Mouse (Mus musculus) bone marrow, adult 2 months (tissue): ENCODE measurements at regions not wholly inside any gene's neighbourhood (a gene's known extent, or its start where the extent isn't known, plus 50 kb on each side); places are given as distances from the start of the nearest gene placed in this dataset.

Experiments used
- H3K27ac ChIP-seq: fragments of 200-500 bp; 2 replicates; pipeline ENCODE4 v1.5.1; 2012; ENCODE audit warnings: low read depth, mild to moderate bottlenecking, control low read depth, inconsistent platforms, low read length; ENCODE audit not compliant: control insufficient read depth, poor library complexity, insufficient read depth
- H3K4me1 ChIP-seq: fragments of 200-500 bp; 2 replicates; pipeline ENCODE4 v1.6.1; 2011; ENCODE audit warnings: low read length; ENCODE audit not compliant: control insufficient read depth, insufficient read depth
- H3K4me3 ChIP-seq: fragments of 200-500 bp; replicated peaks from 2 replicates; pipeline ENCODE3; 2011; ENCODE audit warnings: mild to moderate bottlenecking, low read depth, low read length, control low read depth; ENCODE audit not compliant: control insufficient read depth
- CTCF ChIP-seq: fragments of 200-500 bp; IDR thresholded peaks from 2 replicates; pipeline ENCODE4 v1.5.1; 2011; ENCODE audit warnings: low read length, control low read depth; ENCODE audit not compliant: control insufficient read depth, insufficient read depth
- POLR2A ChIP-seq: fragments of 200-500 bp; IDR thresholded peaks from 2 replicates; pipeline ENCODE4 v1.6.1; 2011; ENCODE audit warnings: low read depth, mild to moderate bottlenecking, control low read depth, low read length, borderline replicate concordance; ENCODE audit not compliant: control insufficient read depth
- WGBS: fragments of 180-500 bp; shearing (Covaris S2); methylation state at CpG from one replicate; pipeline ENCODE4 v1.1.7; 2018; 5-methylcytosine and 5-hydroxymethylcytosine counted together

GRCm38 (mm10) chr3:31435204-31435963, 125.2 kb upstream of the Slc7a14 start:
- no peak overlapping the region for H3K4me3 ChIP-seq
- WGBS: 64% methylated on average over 3 of the region's 3 CpGs
- no peak for TF ChIP-seq CTCF
- TF ChIP-seq POLR2A: no peak
- H3K27ac ChIP-seq: no peak overlapping the region
- H3K4me1 ChIP-seq: no peaks in the 10 kb centered on the region

- H3K4me1 ChIP-seq: no peaks in the 10 kb centered on the region
- no peak overlapping the region for H3K4me3 ChIP-seq
- no peak for TF ChIP-seq CTCF
- 74% methylated on average over 9 of the region's 9 CpGs for WGBS
- no peak overlapping the region for H3K27ac ChIP-seq
Observed at GRCm38 (mm10) chr3:31433201-31433600, 123.0 kb upstream of the Slc7a14 start.

GRCm38 (mm10) chr3:31423517-31423916, 113.3 kb upstream of the Slc7a14 start:
- Histone ChIP-seq H3K4me1 (no peaks in the 10 kb centered on the region), H3K27ac (no peak overlapping the region), H3K4me3 (no peak overlapping the region)
- TF ChIP-seq CTCF (no peak), POLR2A (no peak)
- WGBS: 79% methylated on average over 14 of the region's 14 CpGs

- Histone ChIP-seq H3K4me1 (no peaks in the 10 kb centered on the region), H3K4me3 (no peak overlapping the region), H3K27ac (no peak overlapping the region)
- TF ChIP-seq CTCF (no peak), POLR2A (no peak)
- 67% methylated on average over 4 of the region's 4 CpGs for WGBS
Observed at GRCm38 (mm10) chr3:31408802-31409201, 98.6 kb upstream of the Slc7a14 start.

- WGBS: 61% methylated on average over 1 of the region's 1 CpGs
- H3K27ac ChIP-seq: no peak overlapping the region
- no peak for TF ChIP-seq POLR2A
- no peak for TF ChIP-seq CTCF
- no peak overlapping the region for H3K4me3 ChIP-seq
- H3K4me1 ChIP-seq: no peaks in the 10 kb centered on the region
Observed at GRCm38 (mm10) chr3:31405880-31406279, 95.7 kb upstream of the Slc7a14 start.

- TF ChIP-seq CTCF: no peak
- TF ChIP-seq POLR2A: no peak
- Histone ChIP-seq H3K4me1 (no peaks in the 10 kb centered on the region), H3K27ac (no peak overlapping the region), H3K4me3 (no peak overlapping the region)
- 78% methylated on average over 2 of the region's 2 CpGs for WGBS
Observed at GRCm38 (mm10) chr3:31399136-31399535, 89.0 kb upstream of the Slc7a14 start.

GRCm38 (mm10) chr3:31394533-31394932, 84.4 kb upstream of the Slc7a14 start:
- H3K4me1 ChIP-seq: no peaks in the 10 kb centered on the region; the same call in 1 of the 2 replicates
- no peak overlapping the region for H3K27ac ChIP-seq
- WGBS: 78% methylated on average over 4 of the region's 4 CpGs
- TF ChIP-seq POLR2A: no peak
- TF ChIP-seq CTCF: no peak
- no peak overlapping the region for H3K4me3 ChIP-seq

GRCm38 (mm10) chr3:31389955-31390354, 79.8 kb upstream of the Slc7a14 start:
- peak overlapping the region; percentile 59; the same call in 1 of the 2 replicates for H3K27ac ChIP-seq
- TF ChIP-seq CTCF: no peak
- TF ChIP-seq POLR2A: no peak
- H3K4me1 ChIP-seq: no peaks in the 10 kb centered on the region; the same call in 1 of the 2 replicates
- 17% methylated on average over 2 of the region's 2 CpGs for WGBS
- no peak overlapping the region for H3K4me3 ChIP-seq

GRCm38 (mm10) chr3:31375678-31376077, 65.5 kb upstream of the Slc7a14 start:
- WGBS: 67% methylated on average over 3 of the region's 3 CpGs
- H3K4me1 ChIP-seq: no peaks in the 10 kb centered on the region
- no peak overlapping the region for H3K4me3 ChIP-seq
- TF ChIP-seq CTCF (no peak), POLR2A (no peak)
- no peak overlapping the region for H3K27ac ChIP-seq
